Mouse (Mus musculus): Measurements from ENCODE around the gene Fgf18.

GRCm38 (mm10) chr11:33146651-33147131, 509 bp downstream of the Fgf18 start:
- TF ChIP-seq CTCF (IDR thresholded peaks at IDR 0.05) (no peak), EP300 (IDR thresholded peaks at IDR 0.05) (no peak)
